Mouse (Mus musculus): ENCODE data around the gene Banp.

Gene Banp

DNA sequence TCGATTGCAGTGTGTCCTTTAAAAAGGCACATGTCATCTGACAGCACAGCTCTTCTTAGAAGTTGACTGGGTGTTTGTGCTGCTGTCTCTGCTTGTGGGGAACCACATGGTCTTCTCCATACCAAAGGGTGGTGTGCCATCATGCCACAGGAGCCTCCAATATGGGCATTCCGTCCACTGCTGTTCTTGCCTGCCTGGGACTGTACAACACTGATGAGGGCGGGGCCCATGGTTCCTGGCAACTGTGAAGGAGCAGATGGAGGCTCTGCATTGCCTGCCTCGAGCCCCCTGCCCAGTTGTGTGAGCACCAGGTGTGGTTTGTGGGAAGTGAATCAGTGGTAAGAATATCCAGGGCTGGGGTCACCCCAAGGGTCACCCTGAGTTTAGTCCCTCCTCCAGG is 73.2 kb downstream of the Banp start:
- no peak for DNase-seq

- no peak for DNase-seq
These were observed 76.0 kb downstream of the Banp start for GRCm38 (mm10) chr8:122025546-122025945.

- no peak for DNase-seq
These were observed 78.6 kb downstream of the Banp start for GRCm38 (mm10) chr8:122028116-122028515.

DNA sequence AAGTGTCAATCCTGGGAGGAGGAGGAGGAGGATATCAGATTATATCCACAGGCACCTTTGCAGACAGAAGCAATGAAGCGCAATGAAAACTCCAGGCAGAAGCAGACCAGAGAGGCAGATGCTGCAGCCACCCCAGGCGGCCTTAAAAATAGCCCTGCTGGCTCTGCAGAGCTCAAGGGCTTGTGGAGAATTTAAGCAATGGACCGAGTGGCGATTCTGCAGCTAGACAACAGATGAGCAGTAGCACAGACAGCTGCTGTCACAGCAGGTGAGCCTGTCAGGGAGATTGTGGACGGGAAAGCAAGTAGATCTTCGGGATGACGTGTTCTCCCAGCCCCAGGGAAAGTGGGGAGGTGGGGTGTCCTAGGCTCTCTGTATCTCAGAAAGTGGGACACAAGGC is 81.4 kb downstream of the Banp start:
- DNase-seq: no peak

DNA sequence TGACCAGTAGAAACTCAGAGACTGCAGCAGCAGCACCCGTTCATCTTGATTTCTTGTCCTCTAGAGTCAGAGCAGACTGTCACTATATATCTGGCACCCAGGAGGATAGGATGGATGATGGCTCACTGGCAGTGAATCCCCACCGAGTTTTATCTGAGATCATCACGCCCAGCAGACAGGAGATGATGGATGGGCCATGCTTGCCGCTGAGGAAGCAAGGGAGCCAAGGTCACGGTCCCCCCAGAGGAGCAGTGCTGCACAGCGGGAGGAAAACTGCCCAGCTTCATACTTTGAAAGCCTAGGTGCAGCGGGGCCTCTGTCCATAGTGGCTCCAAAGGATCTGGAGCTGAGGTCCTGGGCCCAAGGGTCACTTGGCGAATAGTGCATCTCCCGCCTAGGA is 83.2 kb downstream of the Banp start:
- no peak for DNase-seq

- DNase-seq: no peak
These were observed 86.0 kb downstream of the Banp start for GRCm38 (mm10) chr8:122035543-122035942.

- no peak for DNase-seq
These were observed 86.8 kb downstream of the Banp start for GRCm38 (mm10) chr8:122036325-122036724.

- DNase-seq: no peak
These were observed 87.7 kb downstream of the Banp start for GRCm38 (mm10) chr8:122037279-122037678.

GRCm38 (mm10) chr8:122038076-122038475 is 88.5 kb downstream of the Banp start:
- DNase-seq: no peak

DNA sequence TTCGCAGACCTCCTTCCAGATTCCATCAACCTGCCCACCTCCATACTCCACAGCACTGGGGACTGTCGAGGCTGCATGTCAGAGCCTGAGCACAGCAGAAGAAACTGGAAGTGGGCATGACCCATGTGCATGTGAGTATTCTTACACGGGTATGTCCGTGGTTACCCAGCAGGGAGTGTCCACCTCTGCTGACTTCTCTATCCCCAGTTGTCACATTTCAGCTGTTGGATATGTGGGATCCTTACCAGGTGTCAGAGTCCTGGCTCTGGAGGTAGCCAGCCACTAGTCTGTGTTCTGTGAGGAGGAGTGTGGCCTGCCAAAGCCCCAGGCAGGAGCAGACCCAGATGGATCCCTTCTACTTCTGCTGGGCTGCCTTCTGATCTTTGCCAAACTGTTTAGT is 89.9 kb downstream of the Banp start:
- DNase-seq: no peak

DNA sequence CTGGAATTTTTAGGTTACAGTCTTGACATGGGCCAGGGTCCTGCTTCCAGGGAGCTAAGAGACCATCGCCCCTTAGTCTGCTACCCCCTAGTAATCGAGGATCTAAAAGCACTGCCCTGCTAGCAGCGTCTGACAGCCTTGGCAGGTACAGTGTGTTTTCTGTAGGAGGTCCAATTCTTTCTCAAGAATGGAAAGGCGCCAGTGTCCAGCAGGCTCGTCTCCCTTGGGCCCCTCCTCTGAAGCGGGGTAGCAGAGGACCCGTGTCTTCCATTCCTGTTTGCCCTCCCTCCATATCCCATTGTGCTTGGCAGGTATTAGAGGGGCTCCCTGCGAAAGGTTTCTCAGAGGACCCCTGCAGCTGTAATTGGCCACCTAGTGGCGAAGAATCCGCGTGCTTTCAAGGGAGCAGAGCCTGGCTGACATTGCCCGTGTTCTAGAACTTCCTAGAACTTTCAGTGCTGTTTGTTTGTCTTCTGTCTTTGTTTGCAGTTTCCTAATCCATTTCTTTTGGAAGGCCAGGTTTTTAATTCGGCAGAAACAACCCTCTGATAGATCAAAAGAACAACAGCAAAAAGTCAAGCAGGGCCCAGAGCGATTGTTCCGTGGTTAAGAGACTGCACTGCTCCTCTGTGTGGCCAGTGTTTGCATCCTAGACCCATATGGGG is 97.8 kb downstream of the Banp start:
- no peak for DNase-seq

GRCm38 (mm10) chr8:122049266-122049665 is 99.7 kb downstream of the Banp start:
- DNase-seq: no peak

DNA sequence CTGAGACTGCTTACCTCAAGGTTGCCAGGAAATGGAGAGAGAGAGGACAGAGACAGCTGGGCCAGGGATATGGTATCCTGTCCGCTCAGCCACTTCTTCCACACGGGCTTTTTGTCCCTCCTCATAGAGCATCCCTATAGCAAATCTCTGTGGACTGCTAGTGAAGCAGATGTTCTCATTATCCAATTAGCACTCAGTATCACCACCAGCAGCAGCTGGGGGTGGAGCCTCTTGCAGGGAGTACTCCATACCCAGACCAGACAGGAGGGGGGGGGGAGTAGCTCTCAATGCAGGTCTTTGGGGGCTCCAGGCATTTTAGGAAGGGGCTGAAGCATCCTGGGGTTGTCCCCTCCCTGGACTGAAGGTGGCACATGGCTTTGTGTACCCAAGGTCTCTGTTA is 100.4 kb downstream of the Banp start:
- DNase-seq: no peak

- DNase-seq: no peak
These were observed 101.1 kb downstream of the Banp start for GRCm38 (mm10) chr8:122050620-122051019.

DNA sequence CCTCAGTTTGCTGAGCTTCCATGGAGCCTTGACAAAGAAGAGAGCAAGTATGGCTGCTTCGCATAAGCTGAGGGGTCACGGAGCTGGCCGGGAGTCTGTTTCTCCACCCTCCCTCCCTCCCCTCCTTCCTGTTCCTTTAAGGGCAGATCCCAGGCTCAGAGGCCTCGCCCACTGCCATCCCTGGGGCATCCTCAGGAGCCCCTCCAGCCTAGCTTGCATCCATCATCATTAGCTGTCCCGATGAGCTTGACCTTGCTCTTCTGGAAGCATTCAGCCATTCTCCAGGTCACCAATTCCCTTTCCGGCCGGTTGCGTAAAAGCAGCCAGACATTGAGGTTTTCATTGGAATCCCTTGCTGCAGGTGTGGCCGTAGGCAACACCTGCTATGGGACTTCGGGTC is 105.8 kb downstream of the Banp start:
- DNase-seq: no peak

GRCm38 (mm10) chr8:122056113-122056512 is 106.6 kb downstream of the Banp start:
- no peak for DNase-seq

DNA sequence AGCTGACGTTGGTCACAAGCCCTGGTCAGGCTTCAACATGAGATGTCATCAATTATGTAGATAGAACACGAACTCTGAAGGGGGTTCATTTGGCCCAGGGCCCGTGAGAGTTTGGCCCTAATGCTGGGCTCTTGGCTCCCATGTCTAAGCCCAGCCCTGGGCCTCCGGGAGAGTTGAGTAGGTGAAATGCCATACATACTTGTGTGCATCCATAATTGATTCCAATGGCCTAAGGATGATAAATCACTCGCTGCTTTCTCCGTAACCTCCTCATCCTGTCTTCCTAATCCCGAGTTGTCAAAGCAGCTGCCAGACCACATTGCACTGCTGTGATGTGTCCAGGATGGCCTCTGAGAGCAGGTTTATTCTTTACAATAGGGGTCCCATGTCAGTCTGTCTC is 107.3 kb downstream of the Banp start:
- peak; percentile 23 for DNase-seq

DNA sequence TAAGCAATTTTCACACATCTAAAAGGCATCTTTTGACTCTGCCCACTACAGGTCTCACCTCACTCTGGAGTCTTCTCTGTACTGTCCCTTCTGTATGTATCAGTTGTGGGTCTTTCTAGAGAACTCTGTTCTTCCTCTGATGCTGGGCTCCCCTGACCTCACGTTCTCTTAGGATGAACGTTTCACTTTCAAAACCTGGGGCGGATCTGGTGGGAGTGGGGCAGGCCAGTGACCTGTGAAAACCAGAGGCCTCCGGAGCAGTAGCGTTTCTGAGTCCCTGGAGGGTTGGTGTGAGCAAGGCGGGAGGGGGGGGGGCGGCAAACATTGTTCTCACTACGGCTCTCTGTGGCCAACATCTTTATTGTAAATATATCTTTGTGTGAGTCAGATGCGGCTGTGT is 109.0 kb downstream of the Banp start:
- DNase-seq: no peak

- no peak for DNase-seq
These were observed 109.4 kb downstream of the Banp start for GRCm38 (mm10) chr8:122058951-122059350.

GRCm38 (mm10) chr8:122062508-122063223 is 113.1 kb downstream of the Banp start:
- DNase-seq: no peak

- DNase-seq: no peak
These were observed 114.8 kb downstream of the Banp start for GRCm38 (mm10) chr8:122064353-122064752.

DNA sequence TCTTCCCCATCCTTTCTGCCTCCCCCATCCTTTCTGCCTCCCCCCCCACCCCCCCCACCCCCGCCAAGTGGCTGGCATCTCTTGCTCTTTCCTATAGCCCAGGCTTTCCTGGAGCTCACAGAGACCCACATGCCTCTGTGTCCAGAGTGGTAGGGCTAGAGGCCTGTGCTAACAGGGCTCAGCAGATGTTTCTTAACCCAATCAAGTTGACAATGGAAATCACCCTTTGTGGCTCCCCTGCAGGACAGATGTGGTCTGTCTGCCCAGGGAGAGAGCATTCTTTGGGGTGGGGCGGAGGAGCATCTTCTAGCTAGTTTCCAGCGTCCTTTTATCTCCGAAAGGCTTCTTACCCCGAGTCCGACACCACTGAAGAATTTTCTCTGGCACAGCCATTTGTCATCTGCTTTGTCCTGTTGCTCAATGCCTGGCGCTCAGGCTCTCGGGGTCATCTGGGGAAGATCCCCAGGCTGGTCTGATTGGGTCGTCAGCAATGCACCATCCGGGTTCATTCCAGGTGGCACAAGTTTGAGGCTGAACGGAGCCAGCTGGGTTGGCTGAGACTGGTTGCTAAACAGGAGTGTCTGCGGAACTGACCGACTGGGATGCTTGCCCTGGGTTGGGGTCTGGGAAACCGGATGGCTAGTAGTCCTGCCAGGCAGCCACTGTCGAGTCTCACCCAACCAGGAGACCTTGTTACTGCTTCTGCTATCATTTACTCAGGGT is 118.4 kb downstream of the Banp start:
- no peak for DNase-seq

- no peak for DNase-seq
These were observed 119.1 kb downstream of the Banp start for GRCm38 (mm10) chr8:122068609-122069008.

- DNase-seq: no peak
These were observed 119.7 kb downstream of the Banp start for GRCm38 (mm10) chr8:122069281-122069680.
